Mouse (Mus musculus) limb, embryonic 11.5 days (tissue): ENCODE measurements around the gene Meioc. TPM values are rescaled to one million over a fixed set of nuclear protein-coding genes. Genes with fewer than 3 reads are reported as not detected.

Experiments
- ATAC-seq: fragments of 200-750 bp; cut with Nextera tagmentation; 2 replicates; pipeline ENCODE4 v1.8.0; 2017; ENCODE audit warnings: low read depth; ENCODE audit not compliant: insufficient number of reproducible peaks, low FRiP score, low TSS enrichment
- DNase-seq: peaks from one replicate; pipeline ENCODE4 v3.0.0-alpha.2; 2015; ENCODE audit warnings: low spot score
- H3K27ac ChIP-seq: fragments of 300-500 bp; sonication (generic); replicated peaks from 2 replicates; pipeline ENCODE4 v1.5.1; 2014; ENCODE audit warnings: low read depth, mild to moderate bottlenecking, low read length
- H3K27me3 ChIP-seq: fragments of 300-500 bp; sonication (generic); 2 replicates; pipeline ENCODE4 v1.6.1; 2014; ENCODE audit warnings: mild to moderate bottlenecking, low read length, mixed read lengths; ENCODE audit not compliant: control insufficient read depth, insufficient read depth
- H3K36me3 ChIP-seq: fragments of 300-500 bp; sonication (generic); 2 replicates; pipeline ENCODE4 v1.6.1; 2014; ENCODE audit warnings: mild to moderate bottlenecking, low read length, moderate library complexity, mixed read lengths; ENCODE audit not compliant: control insufficient read depth, insufficient read depth
- H3K4me1 ChIP-seq: fragments of 300-500 bp; sonication (generic); 2 replicates; pipeline ENCODE4 v1.6.1; 2014; ENCODE audit warnings: low read length, mixed read lengths; ENCODE audit not compliant: control insufficient read depth, insufficient read depth
- H3K4me2 ChIP-seq: fragments of 300-500 bp; sonication (generic); 2 replicates; pipeline ENCODE4 v1.6.1; 2014; ENCODE audit warnings: low read depth, mild to moderate bottlenecking, moderate library complexity; ENCODE audit not compliant: severe bottlenecking
- H3K4me3 ChIP-seq: fragments of 300-500 bp; sonication (generic); 2 replicates; pipeline ENCODE4 v1.5.1; 2014; ENCODE audit warnings: low read depth, low read length
- H3K9ac ChIP-seq: fragments of 300-500 bp; sonication (generic); 2 replicates; pipeline ENCODE4 v1.6.1; 2014; ENCODE audit warnings: mild to moderate bottlenecking, low read length
- H3K9me3 ChIP-seq: fragments of 300-500 bp; sonication (generic); 2 replicates; pipeline ENCODE4 v1.6.1; 2016; ENCODE audit warnings: low read length; ENCODE audit not compliant: control insufficient read depth
- WGBS: fragments of 180-500 bp; shearing (Covaris S2); extraction: QIAGEN DNeasy Blood & Tissue Kit; methylation state at CpG from one replicate; pipeline ENCODE4 v1.1.7; 2014; 5-methylcytosine and 5-hydroxymethylcytosine counted together
- polyA plus RNA-seq: library from polyadenylated mRNA; unstranded; fragments of >200 nt; fragmentation: Nextera tagmentation; extraction: Ambion mirVana; gene quantifications from 2 replicates; pipeline ENCODE4 v1.2.1, GENCODE M21; 2014

Meioc gene
- polyA plus RNA-seq, 1 experiment from 2014 or later: 1.2 TPM

- peak overlapping the region; percentile 38 for H3K27ac ChIP-seq
- DNase-seq: peak; percentile 42
- WGBS: 24% methylated on average over 5 of the region's 5 CpGs
- H3K36me3 ChIP-seq: no peaks in the 10 kb centered on the region
- H3K4me1 ChIP-seq: peaks cover 50% of the 10 kb centered on the region
- ATAC-seq: peak; percentile 2; the same call in 1 of the 2 replicates
- H3K27me3 ChIP-seq: no peaks in the 10 kb centered on the region
- no peaks in the 10 kb centered on the region for H3K9me3 ChIP-seq
- H3K9ac ChIP-seq: no peak overlapping the region
- H3K4me2 ChIP-seq: no peak overlapping the region; the same call in 1 of the 2 replicates
- H3K4me3 ChIP-seq: no peak overlapping the region
Observed at GRCm38 (mm10) chr11:102631203-102631602, 32.3 kb upstream of the Meioc start.

- peak overlapping the region; percentile 43; the same call in 1 of the 2 replicates for H3K27ac ChIP-seq
Observed at GRCm38 (mm10) chr11:102632725-102633124, 30.8 kb upstream of the Meioc start.

GRCm38 (mm10) chr11:102633379-102633778 lies 30.1 kb upstream of the Meioc start:
- 17% methylated on average over 9 of the region's 9 CpGs for WGBS
- Histone ChIP-seq H3K27me3 (no peaks in the 10 kb centered on the region), H3K4me1 (peaks cover 55% of the 10 kb centered on the region), H3K9me3 (no peaks in the 10 kb centered on the region), H3K4me3 (no peak overlapping the region), H3K9ac (peak overlapping the region; percentile 13; the same call in 1 of the 2 replicates), H3K36me3 (no peaks in the 10 kb centered on the region), H3K4me2 (peak overlapping the region; percentile 28), H3K27ac (peak overlapping the region; percentile 43; the same call in 1 of the 2 replicates)
- DNase-seq (peak; percentile 57), ATAC-seq (no peak)

More at GRCm38 (mm10) chr11:102632725-102633124, 30.8 kb upstream of the Meioc start:
- ATAC-seq (no peak), DNase-seq (peak; percentile 44)
- H3K9me3 ChIP-seq: no peaks in the 10 kb centered on the region
- H3K9ac ChIP-seq: no peak overlapping the region; the same call in 1 of the 2 replicates
- WGBS: 8% methylated on average over 12 of the region's 13 CpGs
- no peaks in the 10 kb centered on the region for H3K27me3 ChIP-seq
- H3K36me3 ChIP-seq: no peaks in the 10 kb centered on the region
- H3K4me2 ChIP-seq: peak overlapping the region; percentile 28
- peaks cover 49% of the 10 kb centered on the region for H3K4me1 ChIP-seq
- H3K4me3 ChIP-seq: no peak overlapping the region

- H3K4me3 ChIP-seq: no peak overlapping the region
Observed at GRCm38 (mm10) chr11:102636887-102637286, 26.6 kb upstream of the Meioc start.

GRCm38 (mm10) chr11:102643891-102644382 lies 19.6 kb upstream of the Meioc start:
- ATAC-seq (no peak), DNase-seq (no peak)
- no peaks in the 10 kb centered on the region for H3K9me3 ChIP-seq
- no peak overlapping the region for H3K4me3 ChIP-seq
- 48% methylated on average over 10 of the region's 10 CpGs for WGBS
- no peaks in the 10 kb centered on the region for H3K36me3 ChIP-seq
- peaks cover 6% of the 10 kb centered on the region for H3K4me1 ChIP-seq
- H3K4me2 ChIP-seq: no peak overlapping the region
- no peak overlapping the region for H3K27ac ChIP-seq
- no peak overlapping the region for H3K9ac ChIP-seq
- no peaks in the 10 kb centered on the region for H3K27me3 ChIP-seq

More at GRCm38 (mm10) chr11:102636887-102637286, 26.6 kb upstream of the Meioc start:
- Histone ChIP-seq H3K4me1 (peaks cover 42% of the 10 kb centered on the region), H3K27ac (0 out of 2 replicates have a peak overlapping the region, but pooled peaks have one; percentile 8), H3K9ac (0 out of 2 replicates have a peak overlapping the region, but pooled peaks have one; percentile 17), H3K27me3 (no peaks in the 10 kb centered on the region), H3K36me3 (no peaks in the 10 kb centered on the region), H3K9me3 (no peaks in the 10 kb centered on the region), H3K4me2 (peak overlapping the region; percentile 1; the same call in 1 of the 2 replicates)
- WGBS: 32% methylated on average over 12 of the region's 12 CpGs
- peak; percentile 54 for ATAC-seq
- DNase-seq: peak; percentile 57

- 86% methylated on average over 13 of the region's 13 CpGs for WGBS
- DNase-seq (no peak), ATAC-seq (no peak)
- Histone ChIP-seq H3K36me3 (no peaks in the 10 kb centered on the region), H3K27ac (no peak overlapping the region), H3K9ac (no peak overlapping the region), H3K4me1 (no peaks in the 10 kb centered on the region), H3K4me2 (no peak overlapping the region), H3K27me3 (no peaks in the 10 kb centered on the region), H3K9me3 (no peaks in the 10 kb centered on the region), H3K4me3 (no peak overlapping the region)
Observed at GRCm38 (mm10) chr11:102646226-102646625, 17.3 kb upstream of the Meioc start.

GRCm38 (mm10) chr11:102647885-102648284 lies 15.6 kb upstream of the Meioc start:
- no peak for ATAC-seq
- H3K4me3 ChIP-seq: no peak overlapping the region
- H3K9me3 ChIP-seq: no peaks in the 10 kb centered on the region
- no peak overlapping the region for H3K9ac ChIP-seq
- H3K27me3 ChIP-seq: no peaks in the 10 kb centered on the region
- H3K27ac ChIP-seq: no peak overlapping the region
- H3K4me1 ChIP-seq: peaks cover 3% of the 10 kb centered on the region; the same call in 1 of the 2 replicates
- no peak overlapping the region for H3K4me2 ChIP-seq
- no peak for DNase-seq
- no peaks in the 10 kb centered on the region for H3K36me3 ChIP-seq
- WGBS: 69% methylated on average over 12 of the region's 12 CpGs

GRCm38 (mm10) chr11:102651381-102651780 lies 12.1 kb upstream of the Meioc start:
- WGBS: 3% methylated on average over 9 of the region's 9 CpGs
- Histone ChIP-seq H3K4me1 (peaks cover 3% of the 10 kb centered on the region; the same call in 1 of the 2 replicates), H3K4me2 (no peak overlapping the region), H3K9me3 (no peaks in the 10 kb centered on the region), H3K27ac (no peak overlapping the region), H3K36me3 (no peaks in the 10 kb centered on the region), H3K4me3 (no peak overlapping the region), H3K27me3 (no peaks in the 10 kb centered on the region), H3K9ac (no peak overlapping the region)
- ATAC-seq (0 out of 2 replicates have a peak, but pooled peaks have one; percentile 35), DNase-seq (peak; percentile 90)
